Mouse (Mus musculus): ENCODE results near the gene Zfp366.

- TF ChIP-seq CEBPB (IDR thresholded peaks at IDR 0.05; ENCODE audit: insufficient read depth, poor library complexity, severe bottlenecking) (no peak), TCF12 (IDR thresholded peaks at IDR 0.05; ENCODE audit: insufficient read depth, poor library complexity, severe bottlenecking) (no peak), POLR2A (IDR thresholded peaks at IDR 0.05; ENCODE audit: insufficient read length, low read depth) (no peak), MYOD1 (IDR thresholded peaks at IDR 0.05; ENCODE audit: control insufficient read depth in 1 of 3, insufficient read length in 2 of 3, low read depth in 2 of 3) (no peak), USF1 (IDR thresholded peaks at IDR 0.05; ENCODE audit: low read depth) (no peak), POLR2AphosphoS2 (IDR thresholded peaks at IDR 0.05; ENCODE audit: insufficient read length, low read depth) (no peak), MYOG (IDR thresholded peaks at IDR 0.05; ENCODE audit: control insufficient read depth in 1 of 3, insufficient read depth in 1 of 3, insufficient read length in 2 of 3, low read depth in 2 of 3) (no peak), E2F4 (IDR thresholded peaks at IDR 0.05; ENCODE audit: insufficient read depth) (no peak), MAX (IDR thresholded peaks at IDR 0.05; ENCODE audit: low read depth) (no peak)
Observed at GRCm38 (mm10) chr13:99183257-99183895, 1.2 kb upstream of the Zfp366 start.
